10 mouse cellular contexts compared by ENCODE assay signal in the genomic region with DNA sequence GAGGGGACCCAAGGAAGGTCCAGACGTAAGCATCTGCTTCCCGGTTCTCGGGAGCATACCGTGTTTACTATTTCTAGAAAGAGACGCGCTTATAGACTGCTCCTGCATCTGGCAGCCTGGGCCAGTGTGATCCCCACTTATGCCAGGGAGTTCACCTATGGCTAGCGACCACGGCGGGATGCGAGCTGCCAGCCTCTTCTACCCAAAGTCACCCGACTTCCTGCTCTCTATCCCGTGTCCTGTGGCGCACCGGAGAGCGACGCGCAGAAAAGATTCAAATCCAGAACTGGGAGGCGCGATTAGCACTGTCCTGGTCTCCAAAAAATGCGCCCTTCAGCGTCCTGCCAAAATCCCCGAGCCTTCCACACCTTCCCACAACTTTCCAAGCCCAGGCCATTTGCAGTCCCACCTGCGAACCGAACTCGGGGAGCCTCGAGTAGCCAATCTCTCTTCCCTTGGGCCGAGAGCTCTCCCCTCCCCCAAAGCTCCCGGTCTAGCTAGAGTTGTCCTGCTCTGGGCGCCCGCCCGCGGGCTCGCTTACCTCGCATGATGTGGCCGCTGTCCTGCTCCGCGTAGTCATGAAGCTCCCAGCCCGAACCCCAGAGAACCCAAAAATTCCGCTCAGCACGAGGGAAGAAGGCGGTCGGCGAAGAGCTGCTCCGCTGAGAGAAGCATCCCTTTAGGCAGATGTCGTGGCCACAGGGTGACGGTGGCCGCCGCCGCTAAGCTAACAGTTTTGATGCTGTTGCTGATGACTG. TPM values are rescaled to one million over a fixed set of nuclear protein-coding genes. Genes with fewer than 3 reads are reported as not detected.
DNase-seq lines count a peak whose midpoint lies in the region; ATAC-seq and TF ChIP-seq lines count a peak whose summit lies in the region.
"Had no signal": no experiment of that assay in that cellular context is flagged by ENCODE, and none has a peak within 500 bp of the region (broad histone marks: within the 10 kb centered on the region; RNA-seq: fewer than 3 reads in every experiment).

No protein-coding gene starts in this region.

- no peaks in the 10 kb centered on the region for H3K9me3 ChIP-seq in heart, embryonic 11.5 days (replicated peaks; ENCODE audit: control insufficient read depth, low read length)
- no peaks in the 10 kb centered on the region for H3K9me3 ChIP-seq in kidney, embryonic 16.5 days (ENCODE audit: low read length)
- H3K9me3 ChIP-seq in liver, embryonic 13.5 days (replicated peaks): no peaks in the 10 kb centered on the region
- H3K9me3 ChIP-seq in neural tube, embryonic 15.5 days (replicated peaks): no peaks in the 10 kb centered on the region

- no peak for TF ChIP-seq CTCF in layer of hippocampus, adult 2 months (conservative IDR thresholded peaks at IDR 0.05)

- peak overlapping the region; percentile 56 for H3K9ac ChIP-seq in heart, embryonic 11.5 days (ENCODE audit: low read depth, low read length)
- peak overlapping the region; percentile 55 for H3K9ac ChIP-seq in kidney, embryonic 16.5 days (replicated peaks; ENCODE audit: low read length)
- no peak overlapping the region for H3K9ac ChIP-seq in liver, embryonic 13.5 days
- H3K9ac ChIP-seq in neural tube, embryonic 15.5 days (replicated peaks): peak overlapping the region; percentile 61

- no peaks in the 10 kb centered on the region for H3K36me3 ChIP-seq in heart, embryonic 11.5 days (ENCODE audit: control insufficient read depth, insufficient read depth, low read length)
- no peaks in the 10 kb centered on the region for H3K36me3 ChIP-seq in kidney, embryonic 16.5 days (ENCODE audit: insufficient read depth, low read length)
- H3K36me3 ChIP-seq in liver, embryonic 13.5 days: no peaks in the 10 kb centered on the region
- H3K36me3 ChIP-seq in neural tube, embryonic 15.5 days: no peaks in the 10 kb centered on the region

- H3K27me3 ChIP-seq in heart, embryonic 11.5 days (ENCODE audit: control insufficient read depth, insufficient read depth, low read length): peaks cover 27% of the 10 kb centered on the region
- peaks cover 43% of the 10 kb centered on the region for H3K27me3 ChIP-seq in kidney, embryonic 16.5 days (ENCODE audit: insufficient read depth, low read length)
- H3K27me3 ChIP-seq in liver, embryonic 13.5 days: peaks cover 33% of the 10 kb centered on the region
- peaks cover 10% of the 10 kb centered on the region; the same call in 1 of the 2 replicates for H3K27me3 ChIP-seq in neural tube, embryonic 15.5 days (replicated peaks)

- H3K4me3 ChIP-seq in layer of hippocampus, adult 2 months: peak overlapping the region; percentile 74
- H3K4me3 ChIP-seq in heart, embryonic 11.5 days (ENCODE audit: low read depth, low read length): peak overlapping the region; percentile 52
- peak overlapping the region; percentile 50 for H3K4me3 ChIP-seq in kidney, embryonic 16.5 days (ENCODE audit: low read length)
- H3K4me3 ChIP-seq in liver, embryonic 13.5 days (replicated peaks): peak overlapping the region; percentile 43
- peak overlapping the region; percentile 63 for H3K4me3 ChIP-seq in neural tube, embryonic 15.5 days (replicated peaks)

- H3K4me1 ChIP-seq in heart, embryonic 11.5 days (ENCODE audit: control insufficient read depth, insufficient read depth, low read length): no peaks in the 10 kb centered on the region
- H3K4me1 ChIP-seq in kidney, embryonic 16.5 days (ENCODE audit: insufficient read depth, low read length): peaks cover 8% of the 10 kb centered on the region
- peaks cover 11% of the 10 kb centered on the region for H3K4me1 ChIP-seq in liver, embryonic 13.5 days (replicated peaks)
- H3K4me1 ChIP-seq in neural tube, embryonic 15.5 days: peaks cover 33% of the 10 kb centered on the region

- H3K4me2 ChIP-seq in heart, embryonic 11.5 days: peak overlapping the region; percentile 95
- peak overlapping the region; percentile 95 for H3K4me2 ChIP-seq in kidney, embryonic 16.5 days (replicated peaks; ENCODE audit: low read depth, low read length)
- H3K4me2 ChIP-seq in liver, embryonic 13.5 days: peak overlapping the region; percentile 69
- peak overlapping the region; percentile 94 for H3K4me2 ChIP-seq in neural tube, embryonic 15.5 days

- 0 out of 2 replicates have a peak, but pooled peaks have one; percentile 39 for ATAC-seq in heart, embryonic 11.5 days (replicated peaks; ENCODE audit: insufficient number of reproducible peaks, low FRiP score, low TSS enrichment)
- ATAC-seq in kidney, embryonic 16.5 days (ENCODE audit: low FRiP score, low TSS enrichment): peak; percentile 75
- ATAC-seq in liver, embryonic 13.5 days (ENCODE audit: low read depth): peak; percentile 41; the same call in 1 of the 2 replicates
- ATAC-seq in neural tube, embryonic 15.5 days (ENCODE audit: low FRiP score): peak; percentile 66

- 1% methylated on average over 49 of the region's 49 CpGs for WGBS in heart, embryonic 11.5 days (ENCODE audit: insufficient replicate concordance)
- under 1% methylated on average over 49 of the region's 49 CpGs for WGBS in kidney, embryonic 16.5 days
- WGBS in liver, embryonic 13.5 days (ENCODE audit: insufficient replicate concordance): 2% methylated on average over 49 of the region's 49 CpGs
- under 1% methylated on average over 49 of the region's 49 CpGs for WGBS in neural tube, embryonic 15.5 days

- peak overlapping the region; percentile 81 for H3K27ac ChIP-seq in layer of hippocampus, adult 2 months
- no peak overlapping the region for H3K27ac ChIP-seq in heart, embryonic 11.5 days (ENCODE audit: low read depth, low read length)
- H3K27ac ChIP-seq in kidney, embryonic 16.5 days (ENCODE audit: low read length): no peak overlapping the region
- no peak overlapping the region for H3K27ac ChIP-seq in liver, embryonic 13.5 days
- peak overlapping the region; percentile 79 for H3K27ac ChIP-seq in neural tube, embryonic 15.5 days (replicated peaks)
- H3K27ac ChIP-seq: macrophage had no signal

- peak; percentile 8 to 25 for DNase-seq in layer of hippocampus, adult 2 months (ENCODE audit: low spot score in 2 of 2)
- DNase-seq in layer of hippocampus, adult 9-11 months: no peak
- DNase-seq in embryo, embryonic 9.5 days (ENCODE audit: extremely low spot score): peak; percentile 66
- DNase-seq in liver, embryonic 13.5 days: no peak
- no peak for DNase-seq in spleen, postnatal 4 days (ENCODE audit: low spot score in 2 of 2)

RNA-seq across cellular contexts. Expression of a gene that starts 0.8 kb away (rescaled TPM):
- total RNA-seq in layer of hippocampus, adult 2 months (2021): 10 to 100 TPM; 18.2 to 21.6 TPM
- 0.18 and 0.21 TPM in 2 replicates for polyA plus RNA-seq in heart, embryonic 11.5 days (2014; fragmentation: Nextera tagmentation; extraction: Ambion mirVana)
- 0.28 and 0.32 TPM in 2 replicates for polyA plus RNA-seq in kidney, embryonic 16.5 days (2015; fragmentation: Nextera tagmentation; extraction: Ambion mirVana)
- 0.01 and 0.03 TPM in 2 replicates for polyA plus RNA-seq in liver, embryonic 13.5 days (2015; fragmentation: Nextera tagmentation; extraction: Ambion mirVana)
- polyA plus RNA-seq in neural tube, embryonic 15.5 days (2015; fragmentation: Nextera tagmentation; extraction: Ambion mirVana): 12.8 and 15.4 TPM in 2 replicates
- total RNA-seq: MEL had no signal
- polyA plus RNA-seq: macrophage had no signal

Comparison
In these comparisons a context has a peak if more than half of its experiments do, and no peak if none do; other contexts are left out.
1. DNase-seq: peak in layer of hippocampus, adult 2 months (2 of 2) and embryo, embryonic 9.5 days (single experiment); none in layer of hippocampus, adult 9-11 months (single experiment), liver, embryonic 13.5 days (single experiment) and spleen, postnatal 4 days (0 of 2).
2. H3K27ac ChIP-seq: peak in layer of hippocampus, adult 2 months (single experiment) and neural tube, embryonic 15.5 days (single experiment); none in heart, embryonic 11.5 days (single experiment), kidney, embryonic 16.5 days (single experiment) and liver, embryonic 13.5 days (single experiment).
3. RNA of a gene that starts 0.8 kb away (polyA plus RNA-seq): 12.8 to 15.4 TPM in neural tube, embryonic 15.5 days; 0.28 to 0.32 TPM in kidney, embryonic 16.5 days, 0.18 to 0.21 TPM in heart, embryonic 11.5 days and 0.01 to 0.03 TPM in liver, embryonic 13.5 days; every median in the first group is over 10 times any median in the second.
4. Peak in every context shown above with its lines, with median percentiles within 50 percentile points of each other: H3K4me3 ChIP-seq, ATAC-seq and H3K4me2 ChIP-seq.